Mouse (Mus musculus): Measurements from ENCODE around the gene Akt3. TPM values are rescaled to one million over a fixed set of nuclear protein-coding genes. Genes with fewer than 3 reads are reported as not detected.

The Akt3 gene
- polyA plus RNA-seq, 1 experiment, result 15.1 TPM

- DNase-seq, result no peak
- no peak for TF ChIP-seq CTCF (IDR thresholded peaks at IDR 0.05; ENCODE audit: insufficient read depth, low read length)
- no peak for TF ChIP-seq POLR2A (IDR thresholded peaks at IDR 0.05; ENCODE audit: borderline replicate concordance, extremely low read depth, low read depth, low read length)
- Histone ChIP-seq H3K4me3 (replicated peaks; ENCODE audit: extremely low read depth, low read depth, low read length) (no peak overlapping the region), H3K4me1 (ENCODE audit: control insufficient read depth, insufficient read depth, low read length) (peaks cover 9% of the 10 kb centered on the region)
- 52% methylated on average over 16 of the region's 16 CpGs for WGBS
Observed at GRCm38 (mm10) chr1:176996630-176997201, 261.3 kb downstream of the Akt3 start.

GRCm38 (mm10) chr1:176996166-176996565 is 261.8 kb downstream of the Akt3 start:
- Histone ChIP-seq H3K4me1 (ENCODE audit: control insufficient read depth, insufficient read depth, low read length) (peaks cover 11% of the 10 kb centered on the region), H3K4me3 (replicated peaks; ENCODE audit: extremely low read depth, low read depth, low read length) (no peak overlapping the region)
- 94% methylated on average over 3 of the region's 3 CpGs for WGBS
- TF ChIP-seq POLR2A (IDR thresholded peaks at IDR 0.05; ENCODE audit: borderline replicate concordance, extremely low read depth, low read depth, low read length), result no peak
- TF ChIP-seq CTCF (IDR thresholded peaks at IDR 0.05; ENCODE audit: insufficient read depth, low read length), result no peak
- DNase-seq, result no peak

GRCm38 (mm10) chr1:176995419-176995775 is 262.6 kb downstream of the Akt3 start:
- no peak overlapping the region for H3K4me3 ChIP-seq (replicated peaks; ENCODE audit: extremely low read depth, low read depth, low read length)
- WGBS, result 88% methylated on average over 4 of the region's 4 CpGs
- TF ChIP-seq POLR2A (IDR thresholded peaks at IDR 0.05; ENCODE audit: borderline replicate concordance, extremely low read depth, low read depth, low read length), result no peak
- TF ChIP-seq CTCF (IDR thresholded peaks at IDR 0.05; ENCODE audit: insufficient read depth, low read length), result no peak
- H3K4me1 ChIP-seq (ENCODE audit: control insufficient read depth, insufficient read depth, low read length), result peaks cover 11% of the 10 kb centered on the region
- DNase-seq, result no peak

GRCm38 (mm10) chr1:176994707-176995418 is 263.1 kb downstream of the Akt3 start:
- DNase-seq, result no peak
- H3K4me3 ChIP-seq (replicated peaks; ENCODE audit: extremely low read depth, low read depth, low read length), result no peak overlapping the region
- 83% methylated on average over 11 of the region's 11 CpGs for WGBS
- no peak for TF ChIP-seq CTCF (IDR thresholded peaks at IDR 0.05; ENCODE audit: insufficient read depth, low read length)
- TF ChIP-seq POLR2A (IDR thresholded peaks at IDR 0.05; ENCODE audit: borderline replicate concordance, extremely low read depth, low read depth, low read length), result no peak
- H3K4me1 ChIP-seq (ENCODE audit: control insufficient read depth, insufficient read depth, low read length), result peaks cover 11% of the 10 kb centered on the region

- TF ChIP-seq CTCF (IDR thresholded peaks at IDR 0.05; ENCODE audit: insufficient read depth, low read length), result no peak
- no peak for TF ChIP-seq POLR2A (IDR thresholded peaks at IDR 0.05; ENCODE audit: borderline replicate concordance, extremely low read depth, low read depth, low read length)
- no peak for DNase-seq
- Histone ChIP-seq H3K4me3 (replicated peaks; ENCODE audit: extremely low read depth, low read depth, low read length) (no peak overlapping the region), H3K4me1 (ENCODE audit: control insufficient read depth, insufficient read depth, low read length) (peaks cover 11% of the 10 kb centered on the region)
- 62% methylated on average over 7 of the region's 7 CpGs for WGBS
Observed at GRCm38 (mm10) chr1:176994087-176994486, 263.9 kb downstream of the Akt3 start.

GRCm38 (mm10) chr1:176993141-176994010 is 264.6 kb downstream of the Akt3 start:
- Histone ChIP-seq H3K4me3 (replicated peaks; ENCODE audit: extremely low read depth, low read depth, low read length) (no peak overlapping the region), H3K4me1 (ENCODE audit: control insufficient read depth, insufficient read depth, low read length) (peaks cover 11% of the 10 kb centered on the region)
- no peak for TF ChIP-seq POLR2A (IDR thresholded peaks at IDR 0.05; ENCODE audit: borderline replicate concordance, extremely low read depth, low read depth, low read length)
- DNase-seq, result no peak
- 48% methylated on average over 18 of the region's 18 CpGs for WGBS

- 91% methylated on average over 8 of the region's 8 CpGs for WGBS
- TF ChIP-seq CTCF (IDR thresholded peaks at IDR 0.05; ENCODE audit: insufficient read depth, low read length) (no peak), POLR2A (IDR thresholded peaks at IDR 0.05; ENCODE audit: borderline replicate concordance, extremely low read depth, low read depth, low read length) (no peak)
- peaks cover 11% of the 10 kb centered on the region for H3K4me1 ChIP-seq (ENCODE audit: control insufficient read depth, insufficient read depth, low read length)
- no peak for DNase-seq
- no peak overlapping the region for H3K4me3 ChIP-seq (replicated peaks; ENCODE audit: extremely low read depth, low read depth, low read length)
Observed at GRCm38 (mm10) chr1:176992517-176992916, 265.5 kb downstream of the Akt3 start.

GRCm38 (mm10) chr1:176991473-176991872 is 266.5 kb downstream of the Akt3 start:
- Histone ChIP-seq H3K4me3 (replicated peaks; ENCODE audit: extremely low read depth, low read depth, low read length) (no peak overlapping the region), H3K4me1 (ENCODE audit: control insufficient read depth, insufficient read depth, low read length) (peaks cover 11% of the 10 kb centered on the region)
- TF ChIP-seq CTCF (IDR thresholded peaks at IDR 0.05; ENCODE audit: insufficient read depth, low read length) (no peak), POLR2A (IDR thresholded peaks at IDR 0.05; ENCODE audit: borderline replicate concordance, extremely low read depth, low read depth, low read length) (no peak)
- WGBS, result 72% methylated on average over 4 of the region's 4 CpGs
- no peak for DNase-seq

GRCm38 (mm10) chr1:176986990-176987740 is 270.8 kb downstream of the Akt3 start:
- TF ChIP-seq CTCF (IDR thresholded peaks at IDR 0.05; ENCODE audit: insufficient read depth, low read length) (no peak), POLR2A (IDR thresholded peaks at IDR 0.05; ENCODE audit: borderline replicate concordance, extremely low read depth, low read depth, low read length) (no peak)
- no peak overlapping the region for H3K4me3 ChIP-seq (replicated peaks; ENCODE audit: extremely low read depth, low read depth, low read length)
- WGBS, result 49% methylated on average over 6 of the region's 6 CpGs
- DNase-seq, result no peak
- peaks cover 2% of the 10 kb centered on the region for H3K4me1 ChIP-seq (ENCODE audit: control insufficient read depth, insufficient read depth, low read length)

Data from lung, adult 2 months (tissue).